Mouse (Mus musculus): ENCODE results near the gene Mmp3. TPM values are rescaled to one million over a fixed set of nuclear protein-coding genes. Genes with fewer than 3 reads are reported as not detected.
"Not testable (repeated sequence)": the region's sequence is repeated elsewhere in the genome, so short reads cannot be mapped to it uniquely, and the experiment has no call there.

Gene Mmp3
- total RNA-seq (2021): not detected

DNA sequence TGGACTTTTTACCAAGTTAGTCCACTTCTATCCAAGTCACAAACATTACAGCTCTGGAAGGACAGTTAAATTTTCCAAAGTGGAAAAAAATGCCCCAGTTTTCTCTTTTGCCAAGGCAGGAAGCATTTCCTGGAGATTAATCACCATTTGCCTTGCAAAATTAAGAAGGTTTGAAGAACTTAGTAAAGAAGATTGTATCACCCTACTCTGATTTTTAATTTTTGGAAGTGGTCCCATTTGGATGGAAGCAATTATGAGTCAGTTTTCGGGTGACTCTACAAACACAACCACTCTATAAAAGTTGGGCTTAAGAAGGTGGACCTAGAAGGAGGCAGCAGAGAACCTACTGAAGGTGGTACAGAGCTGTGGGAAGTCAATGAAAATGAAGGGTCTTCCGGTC lies at the start of gene Mmp3:
Gene Mmp3, plus strand, starts transcription at position 301 of the 400 bp plus-strand sequence.
- intact Hi-C loops (cut with DNase I): no loop called here
- DNase-seq (ENCODE audit: low spot score in 2 of 2): no peak

DNA sequence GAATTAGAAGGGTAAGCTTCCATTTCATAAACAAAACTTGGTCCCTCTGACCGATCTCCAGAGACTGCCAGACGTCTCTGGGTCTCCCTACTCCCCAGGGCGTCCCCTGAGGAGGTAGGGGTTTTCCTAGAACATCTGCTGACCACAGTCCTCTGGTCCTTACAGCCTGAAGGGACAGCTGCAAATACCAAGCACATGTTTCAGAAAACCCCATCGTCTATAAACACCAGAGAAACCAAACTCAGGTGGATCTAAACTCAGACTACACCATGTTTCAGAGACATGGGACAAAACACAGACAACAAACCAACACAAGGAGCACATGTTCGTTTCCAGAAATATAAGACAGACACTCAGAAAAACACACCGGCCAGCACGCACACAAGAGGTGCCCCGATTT lies 49.1 kb upstream of the Mmp3 start:
- DNase-seq (ENCODE audit: low spot score in 2 of 2); intact Hi-C loops (cut with DNase I): not testable (repeated sequence)

DNA sequence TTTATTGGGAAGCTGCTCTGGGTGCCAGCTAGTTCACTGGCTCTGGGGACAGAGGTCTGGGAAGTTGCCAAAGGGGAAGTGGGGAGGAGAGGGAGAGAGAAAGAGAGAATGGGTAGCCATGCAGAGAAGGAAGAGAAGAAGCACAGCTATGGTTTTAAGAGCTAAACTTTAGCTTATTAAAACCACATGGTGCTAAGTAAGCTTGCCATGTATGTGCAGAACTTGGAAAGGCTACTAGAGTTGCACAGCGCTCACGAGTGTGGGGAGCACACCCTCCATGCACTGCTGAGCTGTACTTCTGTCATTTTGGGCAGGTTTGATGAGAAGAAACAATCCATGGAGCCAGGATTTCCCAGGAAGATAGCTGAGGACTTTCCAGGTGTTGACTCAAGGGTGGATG lies 7.7 kb downstream of the Mmp3 start:
- intact Hi-C loops (cut with DNase I): loop anchor here (5.0 kb wide), 1 partner anchor 49 kb away; the partner anchor contains the start of gene Mmp10
- no peak for DNase-seq (ENCODE audit: low spot score in 2 of 2)

DNA sequence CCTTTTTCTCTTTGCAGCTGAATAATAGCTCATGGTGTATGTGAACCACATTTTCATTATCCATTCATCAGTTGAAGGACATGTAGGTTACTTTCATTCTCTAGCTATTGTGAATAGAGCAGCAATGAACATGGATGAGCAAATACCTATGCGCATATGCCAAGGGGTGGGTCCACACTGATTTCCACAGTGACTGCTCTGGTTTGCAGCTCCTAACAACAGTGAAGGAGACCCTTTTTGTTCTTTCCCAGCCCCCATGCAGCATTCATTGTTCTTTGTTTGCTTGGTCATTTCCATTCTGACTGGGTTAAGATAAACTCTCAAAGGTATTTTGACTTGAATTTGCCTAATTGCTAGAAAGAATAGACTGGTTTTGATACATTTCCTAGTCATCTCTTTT lies 24.6 kb downstream of the Mmp3 start:
- intact Hi-C loops (cut with DNase I): no loop called here
- no peak for DNase-seq (ENCODE audit: low spot score in 2 of 2)

DNA sequence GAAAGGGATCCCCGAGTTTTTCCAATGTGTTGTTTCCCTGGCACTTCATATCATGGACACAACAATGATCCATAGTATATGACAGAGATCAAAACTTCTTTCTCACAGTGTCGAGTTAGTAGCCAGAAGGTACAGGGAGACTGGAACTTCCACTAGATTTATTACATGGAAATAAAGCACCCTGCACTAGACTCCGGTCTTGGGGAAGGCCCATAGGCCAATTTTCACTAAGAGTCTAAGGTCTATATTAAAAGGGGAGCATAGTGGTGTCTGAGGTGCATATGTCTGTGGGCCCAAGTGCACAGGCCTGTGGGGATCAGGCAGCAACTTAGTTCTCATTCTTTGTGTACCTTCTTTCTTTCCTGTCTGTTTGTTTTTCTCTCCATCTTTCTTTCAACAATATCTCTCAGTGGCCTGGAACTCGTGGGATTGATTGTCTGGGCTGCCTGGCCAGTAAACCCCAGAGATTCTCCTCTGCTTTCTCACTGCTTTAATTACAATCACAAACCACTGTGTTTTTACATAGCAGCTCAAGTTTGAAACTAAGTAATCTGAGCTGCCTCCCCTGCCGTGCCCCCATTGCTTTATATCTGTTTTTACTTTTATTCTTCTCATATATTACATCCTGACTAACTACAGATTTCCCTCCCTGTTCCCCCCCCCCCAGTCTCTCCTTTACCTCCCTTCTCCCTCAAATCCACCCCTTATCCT lies 38.2 kb downstream of the Mmp3 start:
- intact Hi-C loops (cut with DNase I): no loop called here
- no peak for DNase-seq (ENCODE audit: low spot score in 2 of 2)

DNA sequence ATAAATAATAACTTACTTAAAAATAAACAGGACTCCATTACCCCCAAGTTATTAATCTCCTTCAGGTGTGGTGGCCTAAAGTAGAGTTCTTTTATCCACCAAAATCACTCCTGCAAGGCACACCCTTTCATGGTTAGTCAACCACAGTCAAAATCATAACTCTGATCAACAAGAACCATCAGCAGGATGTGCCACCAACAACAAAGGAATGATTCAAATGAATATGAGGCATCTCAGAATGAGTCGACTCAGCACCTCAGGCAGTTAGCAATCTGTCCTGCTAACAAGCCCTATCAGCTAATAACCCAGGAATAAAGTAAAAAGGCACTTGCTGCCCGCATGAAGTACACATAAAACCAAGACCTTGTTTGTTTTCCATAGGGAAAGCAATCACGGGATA lies 55.5 kb downstream of the Mmp3 start:
- intact Hi-C loops (cut with DNase I): loop anchor here (5.0 kb wide), 1 partner anchor 49 kb away; no protein-coding TSS in a partner anchor
- DNase-seq (ENCODE audit: low spot score in 2 of 2): no peak

DNA sequence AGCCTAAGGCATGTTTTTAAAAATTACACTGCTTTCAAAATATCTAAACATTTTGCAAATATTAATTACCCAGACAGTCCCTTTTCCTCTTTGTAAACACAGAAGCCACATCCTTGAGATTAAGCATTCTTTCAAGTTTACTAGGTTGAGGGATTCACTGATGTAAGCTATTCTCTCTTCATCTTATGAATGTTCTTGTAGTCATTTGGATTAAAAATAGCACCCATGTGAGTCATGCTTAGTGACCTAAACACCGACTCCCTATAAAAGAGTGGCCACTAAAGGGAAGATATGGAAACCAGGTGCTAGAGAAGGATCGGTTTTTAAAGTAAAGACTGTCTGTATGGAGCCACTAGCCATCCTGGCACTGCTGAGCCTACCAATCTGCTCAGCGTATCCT lies 56.4 kb downstream of the Mmp3 start, which contains the start of gene Mmp10:
Gene Mmp10, plus strand, starts transcription at position 302 of the 400 bp plus-strand sequence.
- intact Hi-C loops (cut with DNase I): loop anchor here (5.0 kb wide), 1 partner anchor 50 kb away; no protein-coding TSS in a partner anchor
- no peak for DNase-seq (ENCODE audit: low spot score in 2 of 2)

Other genes with a start within 250 kb of the Mmp3 start
- not detected for gene Mmp13, start 173.3 kb upstream of the Mmp3 start, total RNA-seq (2021)
- gene Mmp12, start 101.4 kb upstream of the Mmp3 start, total RNA-seq (2021): not detected
- gene Mmp1b, start 57.8 kb upstream of the Mmp3 start, total RNA-seq (2021): not detected
- gene Mmp10, start 56.5 kb downstream of the Mmp3 start, total RNA-seq (2021): not detected
- not detected for gene Mmp8, start 112.6 kb downstream of the Mmp3 start, total RNA-seq (2021)
- not detected for gene Mmp27, start 125.6 kb downstream of the Mmp3 start, total RNA-seq (2021)
- not detected for gene Mmp20, start 182.4 kb downstream of the Mmp3 start, total RNA-seq (2021)
- gene Mmp7, start 246.3 kb downstream of the Mmp3 start, total RNA-seq (2021): not detected

All from left cerebral cortex, postnatal 25 days (tissue).